Mouse (Mus musculus): ENCODE results near the gene Rrnad1.

The Rrnad1 gene

GRCm38 (mm10) chr3:87949266-87949954 lies 18.9 kb upstream of the Rrnad1 start:
- no peak for DNase-seq (ENCODE audit: low spot score)

- DNase-seq (ENCODE audit: low spot score), result no peak
Observed at GRCm38 (mm10) chr3:87948378-87949265, 18.1 kb upstream of the Rrnad1 start, which contains the start of gene Crabp2. TSS of gene Crabp2 (plus strand) at chr3:87948666.

GRCm38 (mm10) chr3:87947811-87948199 lies 17.3 kb upstream of the Rrnad1 start:
- no peak for DNase-seq (ENCODE audit: low spot score)

GRCm38 (mm10) chr3:87947056-87947810 lies 16.7 kb upstream of the Rrnad1 start:
- DNase-seq (ENCODE audit: low spot score), result no peak

DNA sequence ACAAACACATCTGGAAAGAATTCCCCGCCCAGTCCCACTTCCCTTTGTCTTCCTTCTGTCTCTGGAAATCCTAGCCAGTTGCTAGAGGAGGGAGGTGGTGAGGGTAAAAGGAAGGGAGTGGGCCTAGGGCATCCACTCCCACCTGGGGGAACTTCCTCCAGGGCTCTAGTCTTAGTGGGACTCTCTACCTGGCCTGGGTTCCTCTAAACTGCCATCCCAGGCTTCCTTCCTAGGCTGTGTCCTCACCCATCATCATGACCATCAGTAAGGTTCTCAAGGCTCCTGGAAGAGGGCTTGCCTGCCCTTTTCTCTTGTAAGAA lies 16.0 kb upstream of the Rrnad1 start:
- DNase-seq (ENCODE audit: low spot score), result no peak

DNA sequence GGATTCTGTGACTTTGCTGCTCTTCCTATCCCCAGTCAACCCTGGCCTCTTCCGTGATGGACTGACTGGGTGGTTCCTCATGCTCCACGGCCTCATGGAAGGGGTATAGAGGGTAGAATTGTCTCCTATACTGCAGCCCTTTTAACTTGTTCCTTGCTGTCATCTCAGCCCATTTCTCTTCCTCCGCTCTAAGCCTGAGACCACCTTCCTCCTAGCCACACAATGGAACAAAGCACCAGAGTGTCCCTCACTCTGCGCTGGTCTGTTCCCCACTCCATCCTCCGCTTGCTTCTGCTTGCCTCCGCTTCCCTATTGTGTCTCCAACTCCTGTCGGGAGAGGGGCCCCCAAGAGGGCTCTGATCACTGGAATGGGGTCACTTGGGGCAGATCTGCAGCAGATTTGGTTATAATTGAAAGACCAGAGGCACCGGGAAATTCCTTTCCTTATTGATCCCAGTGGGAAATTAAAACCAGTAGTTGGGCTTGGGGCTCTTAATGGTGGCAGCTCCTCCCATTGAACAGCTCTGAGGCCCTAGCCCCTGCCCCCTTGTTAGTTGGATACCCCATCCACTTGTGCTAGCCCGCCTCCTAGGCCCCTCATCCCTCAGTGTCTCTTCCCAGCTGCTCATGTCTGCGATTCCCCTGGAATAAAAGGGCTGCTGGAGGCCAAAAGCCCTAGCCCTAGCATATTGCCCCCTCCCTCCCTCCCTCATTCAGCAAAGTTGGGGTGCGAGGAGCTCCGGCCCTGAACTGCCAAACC lies 15.4 kb upstream of the Rrnad1 start:
- DNase-seq (ENCODE audit: low spot score), result no peak

DNA sequence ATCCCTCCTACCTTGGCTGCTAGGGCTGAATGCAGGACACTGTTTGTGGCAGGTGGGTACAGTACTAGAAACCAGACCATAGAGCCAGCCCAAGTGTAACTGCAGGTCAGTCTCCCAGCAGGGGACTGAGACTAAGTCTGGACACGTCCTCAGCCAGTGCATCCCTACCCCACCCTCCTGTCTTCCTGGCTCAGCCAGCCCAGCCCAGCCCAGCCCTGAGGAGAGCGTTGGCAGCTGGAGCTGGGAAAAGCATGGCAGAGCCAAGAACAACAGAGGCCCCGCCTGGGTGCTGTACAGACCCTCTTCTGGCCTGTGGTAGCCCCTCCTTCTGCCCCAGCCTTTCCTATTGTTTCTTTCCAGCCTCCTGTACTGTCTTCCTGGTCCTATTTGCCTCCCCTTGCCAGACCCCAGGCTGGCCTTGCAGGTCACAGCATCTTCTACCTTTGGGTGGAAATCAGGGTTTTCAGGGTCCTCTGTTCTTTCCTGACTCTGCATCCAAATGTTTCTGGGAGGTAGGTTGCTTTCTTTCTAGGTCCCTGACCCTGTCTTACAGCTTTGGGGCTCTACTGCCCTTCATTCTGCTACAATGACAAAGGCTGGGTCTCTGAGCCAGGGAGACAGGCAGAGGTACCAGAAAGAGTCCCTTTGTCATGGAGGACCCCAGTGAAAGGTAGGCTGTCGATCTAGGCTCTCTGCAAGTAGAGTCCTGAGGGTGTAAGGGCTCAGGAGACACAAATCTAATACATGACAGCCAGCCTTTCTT lies 14.5 kb upstream of the Rrnad1 start:
- no peak for DNase-seq (ENCODE audit: low spot score)

DNA sequence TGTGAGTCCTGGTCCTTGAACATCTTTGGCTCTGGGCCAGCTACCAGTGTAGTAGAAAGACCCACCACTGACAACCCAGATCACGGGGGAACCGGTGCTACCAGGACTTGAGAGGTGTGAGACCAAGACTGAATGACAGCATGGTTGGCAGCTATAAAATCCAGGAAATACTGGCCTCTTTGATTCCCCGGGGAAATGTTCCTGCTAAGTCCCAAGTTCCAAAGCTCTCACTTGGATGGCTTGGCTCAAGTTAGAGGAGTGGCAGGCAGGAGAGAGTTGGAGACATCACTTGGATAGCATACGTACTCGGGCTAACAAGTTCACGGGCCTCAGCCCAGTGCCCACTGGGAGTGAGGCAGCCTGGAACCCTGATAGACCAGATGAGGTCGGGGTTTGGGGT lies 13.1 kb upstream of the Rrnad1 start:
- DNase-seq (ENCODE audit: low spot score), result no peak

GRCm38 (mm10) chr3:87942471-87942870 lies 12.0 kb upstream of the Rrnad1 start:
- no peak for DNase-seq (ENCODE audit: low spot score)

- no peak for DNase-seq (ENCODE audit: low spot score)
Observed at GRCm38 (mm10) chr3:87940611-87941010, 10.1 kb upstream of the Rrnad1 start.

- DNase-seq (ENCODE audit: low spot score), result peak; percentile 55
Observed at GRCm38 (mm10) chr3:87935776-87936175, 5.3 kb upstream of the Rrnad1 start.

- DNase-seq (ENCODE audit: low spot score), result no peak
Observed at GRCm38 (mm10) chr3:87935201-87935600, 4.7 kb upstream of the Rrnad1 start.

- no peak for DNase-seq (ENCODE audit: low spot score)
Observed at GRCm38 (mm10) chr3:87934501-87934900, 4.0 kb upstream of the Rrnad1 start.

GRCm38 (mm10) chr3:87934026-87934425 lies 3.5 kb upstream of the Rrnad1 start:
- DNase-seq (ENCODE audit: low spot score), result no peak

GRCm38 (mm10) chr3:87929341-87930077 lies 1.0 kb downstream of the Rrnad1 start:
- DNase-seq (ENCODE audit: low spot score), result no peak

GRCm38 (mm10) chr3:87927452-87927851 lies 3.1 kb downstream of the Rrnad1 start:
- no peak for DNase-seq (ENCODE audit: low spot score)

GRCm38 (mm10) chr3:87924996-87925395 lies 5.5 kb downstream of the Rrnad1 start:
- no peak for DNase-seq (ENCODE audit: low spot score)

DNA sequence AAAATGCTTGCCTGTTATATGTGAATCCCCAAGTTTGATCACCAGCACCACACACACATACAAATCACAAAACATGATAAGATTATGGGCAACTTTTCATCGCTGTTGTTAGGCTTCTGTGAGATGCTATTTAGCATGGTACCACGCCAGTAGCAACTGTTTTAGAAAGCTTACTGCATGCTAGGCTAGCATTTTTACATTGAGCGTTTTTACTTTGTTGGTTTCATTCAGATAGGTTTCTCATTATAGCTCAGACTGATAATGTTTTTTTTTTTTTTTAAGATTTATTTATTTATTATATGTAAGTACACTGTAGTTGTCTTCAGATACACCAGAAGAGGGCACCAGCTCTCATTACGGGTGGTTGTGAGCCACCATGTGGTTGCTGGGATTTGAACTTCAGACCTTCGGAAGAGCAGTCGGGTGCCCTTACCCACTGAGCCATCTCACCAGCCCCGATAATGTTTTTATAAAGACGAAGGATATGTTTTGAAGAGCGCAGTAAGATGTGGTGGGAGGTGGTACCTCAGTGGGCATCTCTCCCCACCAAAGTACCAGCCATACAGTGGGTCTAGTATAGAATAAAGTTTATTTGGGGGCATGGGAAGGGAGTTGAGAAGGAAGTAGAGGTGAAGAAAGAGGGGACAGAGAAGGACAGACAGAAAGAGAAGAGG lies 10.1 kb downstream of the Rrnad1 start:
- DNase-seq (ENCODE audit: low spot score), result no peak

- DNase-seq (ENCODE audit: low spot score), result peak; percentile 34
Observed at GRCm38 (mm10) chr3:87919336-87920108, 11.0 kb downstream of the Rrnad1 start, which contains the start of gene Mrpl24. TSS of gene Mrpl24 (plus strand) at chr3:87919506.
